Mouse (Mus musculus): ENCODE measurements around the gene Olfr201. TPM values are rescaled to one million over a fixed set of nuclear protein-coding genes. Genes with fewer than 3 reads are reported as not detected.
"Not testable (repeated sequence)": the region's sequence is repeated elsewhere in the genome, so short reads cannot be mapped to it uniquely, and the experiment has no call there.

Olfr201 gene
- polyA plus RNA-seq (2012; rRNA removed) (not detected in 2 replicates), polyA plus RNA-seq (2014; fragmentation: Nextera tagmentation; extraction: Ambion mirVana) (not detected in 2 replicates)

GRCm38 (mm10) chr16:59272532-59272931 lies at the start of gene Olfr201:
Gene Olfr201 (minus strand): TSS chr16:59272632.
- not testable (repeated sequence) for DNase-seq (ENCODE audit: low spot score)

GRCm38 (mm10) chr16:59318148-59318547 lies 45.7 kb upstream of the Olfr201 start, which contains the start of gene Olfr204:
Gene Olfr204 (minus strand): TSS chr16:59318248.
- Histone ChIP-seq H3K27me3 (ENCODE audit: control insufficient read depth, insufficient read depth, low read length) (no peaks in the 10 kb centered on the region), H3K4me1 (ENCODE audit: control insufficient read depth, insufficient read depth, low read length) (no peaks in the 10 kb centered on the region), H3K9me3 (ENCODE audit: control insufficient read depth, low read length) (no peaks in the 10 kb centered on the region), H3K9ac (ENCODE audit: low read depth, low read length, severe bottlenecking) (no peak within 1 kb of the TSS), H3K36me3 (ENCODE audit: control insufficient read depth, insufficient read depth, low read length) (no peaks in the 10 kb centered on the region), H3K27ac (replicated peaks; ENCODE audit: low read depth, low read length) (no peak within 1 kb of the TSS), H3K4me3 (replicated peaks; ENCODE audit: low read length) (no peak within 1 kb of the TSS), H3K4me2 (replicated peaks; ENCODE audit: low read depth, low read length, severe bottlenecking) (no peak within 1 kb of the TSS)
- DNase-seq (ENCODE audit: low spot score) (no peak), ATAC-seq (ENCODE audit: low FRiP score, low read depth) (no peak)
- no peak for TF ChIP-seq POLR2A (IDR thresholded peaks at IDR 0.05; ENCODE audit: borderline replicate concordance, extremely low read depth, insufficient read depth, insufficient read length)

More at GRCm38 (mm10) chr16:59272532-59272931, at the start of gene Olfr201:
- H3K27ac ChIP-seq (replicated peaks; ENCODE audit: low read depth, low read length); H3K9me3 ChIP-seq (ENCODE audit: control insufficient read depth, low read length); H3K4me1 ChIP-seq (ENCODE audit: control insufficient read depth, insufficient read depth, low read length); H3K36me3 ChIP-seq (ENCODE audit: control insufficient read depth, insufficient read depth, low read length); H3K27me3 ChIP-seq (ENCODE audit: control insufficient read depth, insufficient read depth, low read length); H3K4me3 ChIP-seq (replicated peaks; ENCODE audit: low read length); ATAC-seq (ENCODE audit: low FRiP score, low read depth); H3K4me2 ChIP-seq (replicated peaks; ENCODE audit: low read depth, low read length, severe bottlenecking); H3K9ac ChIP-seq (ENCODE audit: low read depth, low read length, severe bottlenecking): not testable (repeated sequence)
- WGBS = 85% methylated on average over 4 of the region's 4 CpGs

GRCm38 (mm10) chr16:59298581-59298980 lies 26.1 kb upstream of the Olfr201 start, which contains the start of gene Olfr203:
Gene Olfr203 (plus strand): TSS chr16:59298881.
- no peaks in the 10 kb centered on the region for H3K27me3 ChIP-seq (ENCODE audit: control insufficient read depth, insufficient read depth, low read length)
- no peak within 1 kb of the TSS for H3K4me3 ChIP-seq (replicated peaks; ENCODE audit: low read length)
- H3K27ac ChIP-seq (replicated peaks; ENCODE audit: low read depth, low read length) = no peak within 1 kb of the TSS
- no peak within 1 kb of the TSS for H3K4me2 ChIP-seq (replicated peaks; ENCODE audit: low read depth, low read length, severe bottlenecking)
- no peak for DNase-seq (ENCODE audit: low spot score)
- no peak for ATAC-seq (ENCODE audit: low FRiP score, low read depth)
- H3K9me3 ChIP-seq (ENCODE audit: control insufficient read depth, low read length) = no peaks in the 10 kb centered on the region
- TF ChIP-seq POLR2A (IDR thresholded peaks at IDR 0.05; ENCODE audit: borderline replicate concordance, extremely low read depth, insufficient read depth, insufficient read length) = no peak
- H3K9ac ChIP-seq (ENCODE audit: low read depth, low read length, severe bottlenecking) = no peak within 1 kb of the TSS
- H3K4me1 ChIP-seq (ENCODE audit: control insufficient read depth, insufficient read depth, low read length) = no peaks in the 10 kb centered on the region
- H3K36me3 ChIP-seq (ENCODE audit: control insufficient read depth, insufficient read depth, low read length) = no peaks in the 10 kb centered on the region
- WGBS = 81% methylated on average over 2 of the region's 2 CpGs

DNA sequence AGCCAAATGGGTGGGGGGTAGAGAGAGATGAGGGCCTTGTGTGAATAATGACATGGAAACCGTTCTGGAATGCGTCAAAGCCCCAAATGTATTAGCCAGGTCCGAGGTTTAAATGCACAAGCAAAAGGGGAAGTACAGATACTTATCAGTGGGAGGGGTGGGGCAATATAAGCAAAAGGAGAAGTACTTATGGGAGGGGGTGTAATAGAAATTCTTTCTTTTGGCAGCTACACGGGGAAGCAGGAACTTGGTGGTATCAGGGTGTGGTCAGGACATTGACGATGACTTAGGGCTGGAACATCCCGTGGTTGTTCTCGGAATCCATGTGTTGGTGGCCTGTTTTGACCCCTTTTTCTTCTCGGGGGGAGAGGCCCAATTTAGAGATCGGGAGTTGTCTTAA lies 15.1 kb upstream of the Olfr201 start:
- not testable (repeated sequence) for H3K4me1 ChIP-seq (ENCODE audit: control insufficient read depth, insufficient read depth, low read length); H3K4me3 ChIP-seq (replicated peaks; ENCODE audit: low read length); H3K4me2 ChIP-seq (replicated peaks; ENCODE audit: low read depth, low read length, severe bottlenecking); H3K9me3 ChIP-seq (ENCODE audit: control insufficient read depth, low read length); ATAC-seq (ENCODE audit: low FRiP score, low read depth); DNase-seq (ENCODE audit: low spot score); H3K36me3 ChIP-seq (ENCODE audit: control insufficient read depth, insufficient read depth, low read length); H3K27ac ChIP-seq (replicated peaks; ENCODE audit: low read depth, low read length); H3K27me3 ChIP-seq (ENCODE audit: control insufficient read depth, insufficient read depth, low read length); H3K9ac ChIP-seq (ENCODE audit: low read depth, low read length, severe bottlenecking)
- WGBS = 79% methylated on average over 9 of the region's 9 CpGs

DNA sequence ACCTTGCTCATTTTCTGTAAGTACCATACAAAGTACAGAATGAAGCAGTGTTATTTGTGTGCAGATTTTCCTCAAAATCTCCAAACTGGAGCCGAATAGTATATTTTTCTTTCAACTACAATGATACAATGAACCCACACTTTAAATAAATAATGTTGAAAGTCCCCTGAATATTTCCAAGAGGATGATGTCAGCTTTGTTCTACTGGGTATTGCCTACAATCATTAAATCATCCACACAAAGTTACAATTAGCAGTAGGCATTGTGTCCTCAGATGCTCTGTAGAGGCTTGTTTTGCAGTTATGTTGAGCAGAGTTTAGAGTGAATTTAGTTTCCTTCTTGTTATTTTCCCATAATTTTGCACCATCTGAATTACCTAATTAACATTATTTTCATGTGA lies 14.3 kb upstream of the Olfr201 start, which contains the start of gene Olfr202:
TSS of gene Olfr202 (minus strand) at position 101 of the 400 bp plus-strand sequence.
- TF ChIP-seq POLR2A (IDR thresholded peaks at IDR 0.05; ENCODE audit: borderline replicate concordance, extremely low read depth, insufficient read depth, insufficient read length) = no peak
- no peak within 1 kb of the TSS for H3K4me3 ChIP-seq (replicated peaks; ENCODE audit: low read length)
- H3K9ac ChIP-seq (ENCODE audit: low read depth, low read length, severe bottlenecking) = no peak within 1 kb of the TSS

DNA sequence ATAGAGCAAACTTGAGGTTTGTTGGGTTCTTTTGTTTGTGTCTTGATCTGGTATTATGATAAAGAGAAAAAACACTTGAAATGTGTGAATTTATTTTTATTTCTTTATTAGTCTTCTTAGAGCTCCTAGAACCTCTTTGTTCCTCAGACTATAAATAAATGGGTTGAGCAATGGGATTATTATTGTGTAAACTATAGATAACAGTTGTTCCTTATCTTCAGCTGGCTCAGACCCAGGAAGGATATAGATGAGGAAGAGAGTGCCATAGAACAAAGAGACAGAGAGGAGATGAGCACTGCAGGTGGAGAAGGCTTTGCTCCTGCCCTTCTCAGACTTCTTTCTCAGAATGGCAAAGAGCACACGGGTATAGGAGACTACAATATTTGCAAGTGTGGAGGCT lies 11.0 kb upstream of the Olfr201 start:
- no peak overlapping the region for H3K27ac ChIP-seq (replicated peaks; ENCODE audit: low read depth, low read length)
- H3K27me3 ChIP-seq (ENCODE audit: control insufficient read depth, insufficient read depth, low read length) = no peaks in the 10 kb centered on the region
- no peak for DNase-seq (ENCODE audit: low spot score)
- no peak for ATAC-seq (ENCODE audit: low FRiP score, low read depth)
- WGBS = 53% methylated on average over 1 of the region's 1 CpGs
- H3K36me3 ChIP-seq (ENCODE audit: control insufficient read depth, insufficient read depth, low read length) = no peaks in the 10 kb centered on the region
- H3K9me3 ChIP-seq (ENCODE audit: control insufficient read depth, low read length) = no peaks in the 10 kb centered on the region
- no peak overlapping the region for H3K4me3 ChIP-seq (replicated peaks; ENCODE audit: low read length)
- TF ChIP-seq POLR2A (IDR thresholded peaks at IDR 0.05; ENCODE audit: borderline replicate concordance, extremely low read depth, insufficient read depth, insufficient read length) = no peak
- H3K9ac ChIP-seq (ENCODE audit: low read depth, low read length, severe bottlenecking) = no peak overlapping the region
- H3K4me2 ChIP-seq (replicated peaks; ENCODE audit: low read depth, low read length, severe bottlenecking) = no peak overlapping the region
- no peaks in the 10 kb centered on the region for H3K4me1 ChIP-seq (ENCODE audit: control insufficient read depth, insufficient read depth, low read length)

More for the DNA sequence above, 14.3 kb upstream of the Olfr201 start, which contains the start of gene Olfr202:
- DNase-seq (ENCODE audit: low spot score) = no peak
- WGBS = 84% methylated on average over 1 of the region's 1 CpGs
- no peak for ATAC-seq (ENCODE audit: low FRiP score, low read depth)
- no peak within 1 kb of the TSS for H3K27ac ChIP-seq (replicated peaks; ENCODE audit: low read depth, low read length)
- no peaks in the 10 kb centered on the region for H3K27me3 ChIP-seq (ENCODE audit: control insufficient read depth, insufficient read depth, low read length)
- H3K9me3 ChIP-seq (ENCODE audit: control insufficient read depth, low read length) = no peaks in the 10 kb centered on the region
- no peaks in the 10 kb centered on the region for H3K4me1 ChIP-seq (ENCODE audit: control insufficient read depth, insufficient read depth, low read length)
- H3K36me3 ChIP-seq (ENCODE audit: control insufficient read depth, insufficient read depth, low read length) = no peaks in the 10 kb centered on the region
- H3K4me2 ChIP-seq (replicated peaks; ENCODE audit: low read depth, low read length, severe bottlenecking) = no peak within 1 kb of the TSS

All from limb, embryonic 14.5 days (tissue).